In the genomic region with DNA sequence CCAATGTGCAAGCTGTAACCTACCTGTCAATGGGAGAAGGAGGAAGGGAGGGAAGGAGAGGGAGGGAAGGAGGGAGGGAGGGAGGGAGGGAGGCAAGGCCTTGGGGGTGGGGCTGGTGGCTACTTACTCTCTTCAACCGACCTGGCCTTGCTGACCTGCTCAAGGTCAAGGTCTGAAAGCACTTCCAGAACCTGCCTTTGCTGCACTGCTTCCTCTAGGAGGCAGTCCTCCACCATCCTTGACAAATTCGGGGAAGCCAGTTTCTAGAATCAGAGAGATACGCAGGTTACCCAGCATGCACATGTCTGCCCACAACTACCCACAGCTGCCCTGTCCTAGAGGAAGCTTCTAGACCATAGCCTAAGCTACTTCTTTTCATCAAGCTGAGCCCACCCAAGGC, we compare ENCODE assay signal across 15 mouse cellular contexts. TPM values are rescaled to one million over a fixed set of nuclear protein-coding genes. Genes with fewer than 3 reads are reported as not detected.
DNase-seq lines count a peak whose midpoint lies in the region; ATAC-seq and TF ChIP-seq lines count a peak whose summit lies in the region.
"Had no signal": no experiment of that assay in that cellular context is flagged by ENCODE, and none has a peak within 500 bp of the region (broad histone marks: within the 10 kb centered on the region; RNA-seq: fewer than 3 reads in every experiment).

No protein-coding gene starts in this region.

- H3K36me3 ChIP-seq in heart, adult 2 months (ENCODE audit: control insufficient read depth, insufficient read depth, low read length), result no peaks in the 10 kb centered on the region
- H3K36me3 ChIP-seq in liver, adult 2 months (ENCODE audit: control insufficient read depth, insufficient read depth, low read length), result no peaks in the 10 kb centered on the region
- H3K36me3 ChIP-seq in liver, embryonic 11.5 days (ENCODE audit: control insufficient read depth, insufficient read depth, low read length), result no peaks in the 10 kb centered on the region

- H3K79me2 ChIP-seq in heart, adult 2 months (replicated peaks; ENCODE audit: control insufficient read depth, insufficient read depth, low read length), result no peaks in the 10 kb centered on the region
- no peaks in the 10 kb centered on the region for H3K79me2 ChIP-seq in liver, adult 2 months (ENCODE audit: control insufficient read depth, insufficient read depth, low read length)

- no peak overlapping the region for H3K9ac ChIP-seq in heart, adult 2 months (ENCODE audit: low read depth, low read length)
- H3K9ac ChIP-seq in liver, adult 2 months (ENCODE audit: low read depth, low read length), result no peak overlapping the region
- no peak overlapping the region for H3K9ac ChIP-seq in liver, embryonic 11.5 days (ENCODE audit: low read depth, low read length)
- H3K9ac ChIP-seq: hindbrain, embryonic 14.5 days had no signal

- H3K9me3 ChIP-seq in liver, embryonic 11.5 days (ENCODE audit: control insufficient read depth, low read length), result no peaks in the 10 kb centered on the region

- ATAC-seq in liver, embryonic 11.5 days (replicated peaks; ENCODE audit: low FRiP score), result no peak
- ATAC-seq: activated CD4-positive, CD25-positive, alpha-beta regulatory T cell, adult 4 months had no signal

- H3K27ac ChIP-seq in heart, adult 2 months, result no peak overlapping the region
- H3K27ac ChIP-seq in liver, adult 2 months (replicated peaks; ENCODE audit: insufficient read depth, low read depth, low read length), result no peak overlapping the region
- H3K27ac ChIP-seq in liver, embryonic 11.5 days (ENCODE audit: low read depth, low read length), result no peak overlapping the region
- H3K27ac ChIP-seq: hindbrain, embryonic 14.5 days had no signal

- no peak for TF ChIP-seq EP300 in heart, adult 2 months (IDR thresholded peaks at IDR 0.05; ENCODE audit: insufficient read depth, low read depth, low read length)

- H3K27me3 ChIP-seq in heart, adult 2 months (ENCODE audit: control insufficient read depth, insufficient read depth, low read length), result peaks cover 2% of the 10 kb centered on the region; the same call in 1 of the 2 replicates
- no peaks in the 10 kb centered on the region for H3K27me3 ChIP-seq in liver, adult 2 months (ENCODE audit: control insufficient read depth, insufficient read depth, low read length)
- H3K27me3 ChIP-seq in liver, embryonic 11.5 days (replicated peaks; ENCODE audit: control insufficient read depth, insufficient read depth, low read length), result no peaks in the 10 kb centered on the region

- TF ChIP-seq POLR2A in heart, adult 2 months (IDR thresholded peaks at IDR 0.05; ENCODE audit: insufficient read depth, low read depth, low read length), result no peak
- TF ChIP-seq POLR2A in liver, adult 2 months (IDR thresholded peaks at IDR 0.05; ENCODE audit: extremely low read depth, insufficient read depth, low read length), result no peak

- H3K4me2 ChIP-seq in liver, embryonic 11.5 days, result no peak overlapping the region
- H3K4me2 ChIP-seq: heart, embryonic 11.5 days; hindbrain, embryonic 14.5 days had no signal

- H3K4me1 ChIP-seq in heart, adult 2 months (ENCODE audit: control insufficient read depth, insufficient read depth, low read length), result no peaks in the 10 kb centered on the region; the same call in none of the 2 replicates
- H3K4me1 ChIP-seq in liver, adult 2 months (ENCODE audit: control insufficient read depth, insufficient read depth, low read length), result peaks cover 9% of the 10 kb centered on the region
- H3K4me1 ChIP-seq in liver, embryonic 11.5 days (replicated peaks; ENCODE audit: control insufficient read depth, insufficient read depth, low read length), result peaks cover 15% of the 10 kb centered on the region

- WGBS in heart, adult 2 months, result 50% methylated on average over 3 of the region's 3 CpGs
- WGBS in liver, adult 2 months, result 52% methylated on average over 3 of the region's 3 CpGs
- WGBS in liver, embryonic 11.5 days, result 33% methylated on average over 3 of the region's 3 CpGs

- DNase-seq in heart, adult 2 months, result no peak
- no peak for DNase-seq in heart, postnatal 4 days
- peak; percentile 18 for DNase-seq in liver, adult 2 months (ENCODE audit: extremely low read depth, low read depth, low spot score)
- DNase-seq in liver, embryonic 11.5 days (ENCODE audit: low spot score), result no peak
- peak; percentile 35 for DNase-seq in ES-CJ7 (ENCODE audit: low read depth, low spot score)
- DNase-seq in kidney, postnatal 25 days, result peak; percentile 38 to 70
- no peak for DNase-seq in adrenal gland, postnatal 25 days
- DNase-seq: cerebellum, postnatal 10 days; lung, postnatal 36 days; thymus, postnatal 25 days had no signal

- peak; percentile 36 for TF ChIP-seq CTCF in heart, adult 2 months (IDR thresholded peaks at IDR 0.05)
- peak; percentile 39; the same call in 1 of the 2 replicates for TF ChIP-seq CTCF in liver, adult 2 months (IDR thresholded peaks at IDR 0.05; ENCODE audit: low read depth, low read length)

- H3K4me3 ChIP-seq in heart, adult 2 months, result no peak overlapping the region
- no peak overlapping the region for H3K4me3 ChIP-seq in liver, adult 2 months (ENCODE audit: insufficient read depth, low read depth, low read length)
- H3K4me3 ChIP-seq in liver, embryonic 11.5 days (ENCODE audit: low read depth, low read length), result no peak overlapping the region
- H3K4me3 ChIP-seq: erythroblast, embryonic 14.5 days had no signal

- intact Hi-C loops in heart, adult 2 months (cut with DNase I), result loop anchor here (5.0 kb wide), 1 partner anchor 112 kb away; no protein-coding TSS in a partner anchor

RNA-seq across cellular contexts. Expression of a gene that starts 25.5 kb away (rescaled TPM):
- under 1 TPM; 0.21 to 0.36 TPM for total RNA-seq in heart, adult 2 months (2021)
- 0.79 and 1.5 TPM in 2 replicates for polyA plus RNA-seq in heart, adult 2 months (2012; rRNA removed)
- total RNA-seq in heart, postnatal 4 days (2021), result under 1 TPM; 0.45 to 0.91 TPM
- 0.92 and 0.94 TPM in 2 replicates for total RNA-seq in liver, adult 2 months (2014; rRNA removed)
- 1.4 and 1.9 TPM in 2 replicates for polyA plus RNA-seq in liver, adult 2 months (2012; rRNA removed)
- polyA plus RNA-seq in liver, embryonic 11.5 days (2014; fragmentation: Nextera tagmentation; extraction: Ambion mirVana), result 3.1 and 3.6 TPM in 2 replicates
- total RNA-seq in adrenal gland, postnatal 25 days (2021), result 2.1 and 2.8 TPM in 2 replicates
- total RNA-seq: monocyte, adult 5-6 weeks had no signal

RNA-seq across cellular contexts. Expression of a gene that starts 53.1 kb away (rescaled TPM):
- total RNA-seq in heart, adult 2 months (2021), result 10 to 100 TPM; 21.4 to 23.2 TPM
- 15.7 and 17.6 TPM in 2 replicates for polyA plus RNA-seq in heart, adult 2 months (2012; rRNA removed)
- 10 to 100 TPM; 37.7 to 38.1 TPM for total RNA-seq in heart, postnatal 4 days (2021)
- total RNA-seq in liver, adult 2 months (2014; rRNA removed), result 6.5 and 7.9 TPM in 2 replicates
- 17.3 and 20.2 TPM in 2 replicates for polyA plus RNA-seq in liver, adult 2 months (2012; rRNA removed)
- polyA plus RNA-seq in liver, embryonic 11.5 days (2014; fragmentation: Nextera tagmentation; extraction: Ambion mirVana), result 50.7 and 53.6 TPM in 2 replicates
- total RNA-seq in adrenal gland, postnatal 25 days (2021), result 37.0 and 53.1 TPM in 2 replicates

Comparison
In these comparisons a context has a peak if more than half of its experiments do, and no peak if none do; other contexts are left out.
1. DNase-seq: peak in liver, adult 2 months (single experiment), ES-CJ7 (single experiment) and kidney, postnatal 25 days (2 of 2); none in heart, adult 2 months (0 of 2), heart, postnatal 4 days (single experiment), liver, embryonic 11.5 days (single experiment) and adrenal gland, postnatal 25 days (single experiment).